Mouse (Mus musculus): ENCODE measurements at regions not wholly inside any gene's neighbourhood (a gene's known extent, or its start where the extent isn't known, plus 50 kb on each side); places are given as distances from the start of the nearest gene placed in this dataset.

- no peak for DNase-seq (ENCODE audit: low spot score)
- H3K27ac ChIP-seq (replicated peaks; ENCODE audit: low read depth, low read length) = no peak overlapping the region
- 74% methylated on average over 8 of the region's 8 CpGs for WGBS
Measured at GRCm38 (mm10) chr9:67130730-67131440, 81.7 kb upstream of the Tpm1 start.

GRCm38 (mm10) chr9:67129891-67130290, 80.7 kb upstream of the Tpm1 start:
- DNase-seq (ENCODE audit: low spot score) (no peak), ATAC-seq (ENCODE audit: low FRiP score, low read depth) (no peak)
- H3K9me3 ChIP-seq (ENCODE audit: control insufficient read depth, low read length) = no peaks in the 10 kb centered on the region
- H3K4me3 ChIP-seq (replicated peaks; ENCODE audit: low read length) = no peak overlapping the region
- no peaks in the 10 kb centered on the region for H3K36me3 ChIP-seq (ENCODE audit: control insufficient read depth, insufficient read depth, low read length)
- H3K27ac ChIP-seq (replicated peaks; ENCODE audit: low read depth, low read length) = no peak overlapping the region
- no peak overlapping the region for H3K9ac ChIP-seq (ENCODE audit: low read depth, low read length, severe bottlenecking)
- 78% methylated on average over 3 of the region's 3 CpGs for WGBS
- TF ChIP-seq POLR2A (IDR thresholded peaks at IDR 0.05; ENCODE audit: borderline replicate concordance, extremely low read depth, insufficient read depth, insufficient read length) = no peak
- H3K4me2 ChIP-seq (replicated peaks; ENCODE audit: low read depth, low read length, severe bottlenecking) = no peak overlapping the region
- no peaks in the 10 kb centered on the region for H3K27me3 ChIP-seq (ENCODE audit: control insufficient read depth, insufficient read depth, low read length)
- peaks cover 6% of the 10 kb centered on the region for H3K4me1 ChIP-seq (ENCODE audit: control insufficient read depth, insufficient read depth, low read length)

More at GRCm38 (mm10) chr9:67130730-67131440, 81.7 kb upstream of the Tpm1 start:
- no peak for TF ChIP-seq POLR2A (IDR thresholded peaks at IDR 0.05; ENCODE audit: borderline replicate concordance, extremely low read depth, insufficient read depth, insufficient read length)
- H3K4me1 ChIP-seq (ENCODE audit: control insufficient read depth, insufficient read depth, low read length) = peaks cover 6% of the 10 kb centered on the region
- no peak for ATAC-seq (ENCODE audit: low FRiP score, low read depth)
- no peak overlapping the region for H3K4me3 ChIP-seq (replicated peaks; ENCODE audit: low read length)
- H3K4me2 ChIP-seq (replicated peaks; ENCODE audit: low read depth, low read length, severe bottlenecking) = no peak overlapping the region
- no peaks in the 10 kb centered on the region for H3K36me3 ChIP-seq (ENCODE audit: control insufficient read depth, insufficient read depth, low read length)
- H3K27me3 ChIP-seq (ENCODE audit: control insufficient read depth, insufficient read depth, low read length) = no peaks in the 10 kb centered on the region
- no peak overlapping the region for H3K9ac ChIP-seq (ENCODE audit: low read depth, low read length, severe bottlenecking)
- H3K9me3 ChIP-seq (ENCODE audit: control insufficient read depth, low read length) = no peaks in the 10 kb centered on the region

DNA sequence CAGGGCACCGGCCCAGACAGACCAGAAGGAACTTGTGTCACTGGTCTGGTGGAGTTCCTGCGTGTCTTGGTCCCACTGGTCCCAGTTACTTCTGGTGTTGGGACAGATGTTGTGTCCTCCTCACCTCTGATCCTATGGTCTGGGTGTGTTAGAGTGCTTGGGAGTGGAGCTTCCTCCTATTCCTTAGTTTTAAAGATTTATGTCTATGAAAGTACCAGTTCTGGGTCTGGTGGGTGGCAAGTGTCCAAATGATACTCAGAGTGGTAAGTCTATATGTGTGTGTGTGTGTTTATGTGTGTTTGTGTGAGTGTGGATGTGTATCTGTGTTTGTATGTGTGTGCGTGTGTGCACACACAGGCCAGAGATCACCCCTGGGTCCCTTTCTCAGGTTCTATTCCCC, 79.9 kb upstream of the Tpm1 start:
- TF ChIP-seq POLR2A (IDR thresholded peaks at IDR 0.05; ENCODE audit: borderline replicate concordance, extremely low read depth, insufficient read depth, insufficient read length) = no peak
- H3K27me3 ChIP-seq (ENCODE audit: control insufficient read depth, insufficient read depth, low read length) = no peaks in the 10 kb centered on the region
- DNase-seq (ENCODE audit: low spot score) = no peak
- H3K27ac ChIP-seq (replicated peaks; ENCODE audit: low read depth, low read length) = no peak overlapping the region
- ATAC-seq (ENCODE audit: low FRiP score, low read depth) = no peak
- no peak overlapping the region for H3K4me3 ChIP-seq (replicated peaks; ENCODE audit: low read length)
- H3K4me2 ChIP-seq (replicated peaks; ENCODE audit: low read depth, low read length, severe bottlenecking) = no peak overlapping the region
- no peak overlapping the region for H3K9ac ChIP-seq (ENCODE audit: low read depth, low read length, severe bottlenecking)
- H3K9me3 ChIP-seq (ENCODE audit: control insufficient read depth, low read length) = no peaks in the 10 kb centered on the region
- WGBS = 93% methylated on average over 3 of the region's 3 CpGs
- peaks cover 6% of the 10 kb centered on the region for H3K4me1 ChIP-seq (ENCODE audit: control insufficient read depth, insufficient read depth, low read length)
- H3K36me3 ChIP-seq (ENCODE audit: control insufficient read depth, insufficient read depth, low read length) = no peaks in the 10 kb centered on the region

GRCm38 (mm10) chr9:67121691-67122090, 72.5 kb upstream of the Tpm1 start:
- Histone ChIP-seq H3K4me2 (replicated peaks; ENCODE audit: low read depth, low read length, severe bottlenecking) (no peak overlapping the region), H3K4me3 (replicated peaks; ENCODE audit: low read length) (no peak overlapping the region), H3K9ac (ENCODE audit: low read depth, low read length, severe bottlenecking) (no peak overlapping the region), H3K27ac (replicated peaks; ENCODE audit: low read depth, low read length) (no peak overlapping the region), H3K9me3 (ENCODE audit: control insufficient read depth, low read length) (no peaks in the 10 kb centered on the region), H3K27me3 (ENCODE audit: control insufficient read depth, insufficient read depth, low read length) (no peaks in the 10 kb centered on the region), H3K4me1 (ENCODE audit: control insufficient read depth, insufficient read depth, low read length) (peaks cover 11% of the 10 kb centered on the region), H3K36me3 (ENCODE audit: control insufficient read depth, insufficient read depth, low read length) (no peaks in the 10 kb centered on the region)
- ATAC-seq (ENCODE audit: low FRiP score, low read depth) = no peak
- DNase-seq (ENCODE audit: low spot score) = no peak
- no peak for TF ChIP-seq POLR2A (IDR thresholded peaks at IDR 0.05; ENCODE audit: borderline replicate concordance, extremely low read depth, insufficient read depth, insufficient read length)
- whole genome bisulfite sequencing = 92% methylated on average over 7 of the region's 7 CpGs

- DNase-seq (ENCODE audit: low spot score) = no peak
- 34% methylated on average over 6 of the region's 6 CpGs for WGBS
- H3K36me3 ChIP-seq (ENCODE audit: control insufficient read depth, insufficient read depth, low read length) = no peaks in the 10 kb centered on the region
- no peaks in the 10 kb centered on the region for H3K9me3 ChIP-seq (ENCODE audit: control insufficient read depth, low read length)
- no peak overlapping the region for H3K4me3 ChIP-seq (replicated peaks; ENCODE audit: low read length)
- no peak overlapping the region for H3K27ac ChIP-seq (replicated peaks; ENCODE audit: low read depth, low read length)
- ATAC-seq (ENCODE audit: low FRiP score, low read depth) = no peak; the same call in 1 of the 2 replicates
- peaks cover 22% of the 10 kb centered on the region for H3K4me1 ChIP-seq (ENCODE audit: control insufficient read depth, insufficient read depth, low read length)
- H3K27me3 ChIP-seq (ENCODE audit: control insufficient read depth, insufficient read depth, low read length) = no peaks in the 10 kb centered on the region
- no peak for TF ChIP-seq POLR2A (IDR thresholded peaks at IDR 0.05; ENCODE audit: borderline replicate concordance, extremely low read depth, insufficient read depth, insufficient read length)
- no peak overlapping the region for H3K9ac ChIP-seq (ENCODE audit: low read depth, low read length, severe bottlenecking)
- H3K4me2 ChIP-seq (replicated peaks; ENCODE audit: low read depth, low read length, severe bottlenecking) = no peak overlapping the region
Measured at GRCm38 (mm10) chr9:67118880-67119644, 69.9 kb upstream of the Tpm1 start.

Measured in limb, embryonic 14.5 days (tissue).